ENCODE assay signal across 13 mouse cellular contexts in the genomic region with DNA sequence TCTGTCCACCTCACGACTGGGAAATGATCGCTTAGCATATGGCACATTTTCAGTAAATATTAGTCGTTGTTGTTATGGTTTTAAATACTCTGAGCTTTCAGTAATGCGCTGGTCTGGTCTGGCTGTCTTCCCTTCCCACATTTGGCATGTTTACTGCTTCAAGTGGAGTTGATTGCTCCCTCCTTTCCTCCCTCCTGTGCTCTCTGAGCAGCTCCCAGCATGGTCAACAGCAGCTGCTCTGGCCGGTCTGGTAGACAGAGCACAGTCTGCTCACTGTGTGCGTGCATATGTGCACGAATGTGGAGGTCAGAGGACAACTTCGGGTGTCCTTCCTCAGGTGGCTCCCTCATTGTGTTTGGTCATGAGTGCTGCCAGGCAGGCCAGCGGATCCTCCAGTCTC.
DNase-seq lines count a peak whose midpoint lies in the region; ATAC-seq and TF ChIP-seq lines count a peak whose summit lies in the region.
"Had no signal": no experiment of that assay in that cellular context is flagged by ENCODE, and none has a peak within 500 bp of the region (broad histone marks: within the 10 kb centered on the region; RNA-seq: fewer than 3 reads in every experiment).

No protein-coding gene starts in this region.

- no peak overlapping the region; the same call in 1 of the 2 replicates for H3K27ac ChIP-seq in lung, embryonic 14.5 days (ENCODE audit: low read depth)
- peak overlapping the region; percentile 73 for H3K27ac ChIP-seq in stomach, embryonic 16.5 days (ENCODE audit: low read length)
- H3K27ac ChIP-seq in forebrain, embryonic 10.5 days: no peak overlapping the region
- no peak overlapping the region for H3K27ac ChIP-seq in forebrain, embryonic 14.5 days (ENCODE audit: low read depth, low read length)
- H3K27ac ChIP-seq: hindbrain, embryonic 12.5 days; liver, embryonic 15.5 days; midbrain, embryonic 13.5 days; neural tube, embryonic 13.5 days had no signal

- no peak overlapping the region for H3K4me3 ChIP-seq in lung, embryonic 14.5 days (ENCODE audit: low read depth, low read length)
- no peak overlapping the region for H3K4me3 ChIP-seq in stomach, embryonic 16.5 days (replicated peaks; ENCODE audit: low read length)
- H3K4me3 ChIP-seq in forebrain, embryonic 10.5 days: no peak overlapping the region
- H3K4me3 ChIP-seq in forebrain, embryonic 14.5 days (ENCODE audit: low read depth, low read length): no peak overlapping the region
- H3K4me3 ChIP-seq: hindbrain, embryonic 12.5 days; liver, embryonic 15.5 days; midbrain, embryonic 13.5 days; neural tube, embryonic 13.5 days had no signal

- no peaks in the 10 kb centered on the region for H3K27me3 ChIP-seq in lung, embryonic 14.5 days (ENCODE audit: insufficient read depth, low read length)
- H3K27me3 ChIP-seq in stomach, embryonic 16.5 days (ENCODE audit: control insufficient read depth, insufficient read depth, low read length): no peaks in the 10 kb centered on the region
- H3K27me3 ChIP-seq in forebrain, embryonic 10.5 days (ENCODE audit: poor library complexity, severe bottlenecking): no peaks in the 10 kb centered on the region
- no peaks in the 10 kb centered on the region for H3K27me3 ChIP-seq in forebrain, embryonic 14.5 days (replicated peaks; ENCODE audit: control insufficient read depth, insufficient read depth, low read length)
- H3K27me3 ChIP-seq: hindbrain, embryonic 12.5 days; liver, embryonic 15.5 days; midbrain, embryonic 13.5 days; neural tube, embryonic 13.5 days had no signal

- peak; percentile 38; the same call in 1 of the 2 replicates for ATAC-seq in lung, embryonic 14.5 days (ENCODE audit: insufficient read depth)
- ATAC-seq in stomach, embryonic 16.5 days (ENCODE audit: insufficient read depth, low FRiP score): peak; percentile 78
- ATAC-seq in forebrain, embryonic 14.5 days: no peak
- ATAC-seq: midbrain, embryonic 13.5 days had no signal

- no peak overlapping the region for H3K4me2 ChIP-seq in lung, embryonic 14.5 days
- no peak overlapping the region for H3K4me2 ChIP-seq in stomach, embryonic 16.5 days (ENCODE audit: low read depth, low read length)
- H3K4me2 ChIP-seq in forebrain, embryonic 14.5 days (ENCODE audit: low read length): no peak overlapping the region
- H3K4me2 ChIP-seq: hindbrain, embryonic 12.5 days; liver, embryonic 15.5 days; midbrain, embryonic 13.5 days; neural tube, embryonic 13.5 days had no signal

- H3K9ac ChIP-seq in lung, embryonic 14.5 days: no peak overlapping the region
- H3K9ac ChIP-seq in stomach, embryonic 16.5 days (ENCODE audit: low read length): no peak overlapping the region
- no peak overlapping the region for H3K9ac ChIP-seq in forebrain, embryonic 14.5 days (ENCODE audit: low read length)
- H3K9ac ChIP-seq: hindbrain, embryonic 12.5 days; liver, embryonic 15.5 days; midbrain, embryonic 13.5 days; neural tube, embryonic 13.5 days had no signal

- peaks cover 9% of the 10 kb centered on the region; the same call in 1 of the 2 replicates for H3K4me1 ChIP-seq in lung, embryonic 14.5 days (ENCODE audit: insufficient read depth)
- H3K4me1 ChIP-seq in stomach, embryonic 16.5 days (ENCODE audit: control insufficient read depth, insufficient read depth, low read length): peaks cover 18% of the 10 kb centered on the region
- peaks cover 18% of the 10 kb centered on the region for H3K4me1 ChIP-seq in forebrain, embryonic 10.5 days
- H3K4me1 ChIP-seq in forebrain, embryonic 14.5 days (ENCODE audit: control insufficient read depth, insufficient read depth, low read length): no peaks in the 10 kb centered on the region
- H3K4me1 ChIP-seq: liver, embryonic 15.5 days had no signal

- H3K36me3 ChIP-seq in lung, embryonic 14.5 days (ENCODE audit: insufficient read depth): no peaks in the 10 kb centered on the region
- no peaks in the 10 kb centered on the region for H3K36me3 ChIP-seq in stomach, embryonic 16.5 days (ENCODE audit: control insufficient read depth, insufficient read depth, low read length)
- no peaks in the 10 kb centered on the region for H3K36me3 ChIP-seq in forebrain, embryonic 10.5 days (replicated peaks)
- no peaks in the 10 kb centered on the region for H3K36me3 ChIP-seq in forebrain, embryonic 14.5 days (ENCODE audit: control insufficient read depth, insufficient read depth, low read length)
- H3K36me3 ChIP-seq: hindbrain, embryonic 12.5 days; liver, embryonic 15.5 days; midbrain, embryonic 13.5 days; neural tube, embryonic 13.5 days had no signal

- no peak for TF ChIP-seq CTCF in lung, embryonic 14.5 days (IDR thresholded peaks at IDR 0.05; ENCODE audit: low read depth)

- peak; percentile 14 for DNase-seq in cerebellum, adult 9-11 months
- DNase-seq in cerebellum, postnatal 4 days (ENCODE audit: low spot score in 2 of 2): no peak
- DNase-seq in lung, embryonic 14.5 days: peak; percentile 62
- no peak for DNase-seq in lung, postnatal 25 days (ENCODE audit: low spot score)
- DNase-seq in heart, postnatal 14 days: peak; percentile 19 to 38
- DNase-seq in forebrain, embryonic 10.5 days (ENCODE audit: extremely low spot score, low spot score): no peak
- no peak for DNase-seq in forebrain, embryonic 14.5 days (ENCODE audit: low spot score)
- DNase-seq: B cell, adult 2 months had no signal

- WGBS in lung, embryonic 14.5 days: 52% methylated on average over 9 of the region's 9 CpGs
- 46% methylated on average over 9 of the region's 9 CpGs for WGBS in stomach, embryonic 16.5 days
- WGBS in forebrain, embryonic 10.5 days: 92% methylated on average over 9 of the region's 9 CpGs
- 88% methylated on average over 9 of the region's 9 CpGs for WGBS in forebrain, embryonic 14.5 days

- intact Hi-C loops in heart, postnatal 14 days (cut with DNase I): no loop called here

- H3K9me3 ChIP-seq in lung, embryonic 14.5 days (ENCODE audit: low read depth, low read length): no peaks in the 10 kb centered on the region
- no peaks in the 10 kb centered on the region for H3K9me3 ChIP-seq in stomach, embryonic 16.5 days (replicated peaks; ENCODE audit: control insufficient read depth, low read length)
- H3K9me3 ChIP-seq in forebrain, embryonic 10.5 days: peaks cover 2% of the 10 kb centered on the region; the same call in 1 of the 2 replicates
- no peaks in the 10 kb centered on the region for H3K9me3 ChIP-seq in forebrain, embryonic 14.5 days (replicated peaks; ENCODE audit: control insufficient read depth, low read length)
- H3K9me3 ChIP-seq: hindbrain, embryonic 12.5 days; liver, embryonic 15.5 days; neural tube, embryonic 13.5 days had no signal

Comparison
In these comparisons a context has a peak if more than half of its experiments do, and no peak if none do; other contexts are left out.
1. DNase-seq: peak in cerebellum, adult 9-11 months (single experiment), lung, embryonic 14.5 days (single experiment) and heart, postnatal 14 days (2 of 2); none in cerebellum, postnatal 4 days (0 of 2), lung, postnatal 25 days (single experiment), forebrain, embryonic 10.5 days (single experiment) and forebrain, embryonic 14.5 days (single experiment).